17 mouse cellular contexts compared by ENCODE assay signal in the genomic region with DNA sequence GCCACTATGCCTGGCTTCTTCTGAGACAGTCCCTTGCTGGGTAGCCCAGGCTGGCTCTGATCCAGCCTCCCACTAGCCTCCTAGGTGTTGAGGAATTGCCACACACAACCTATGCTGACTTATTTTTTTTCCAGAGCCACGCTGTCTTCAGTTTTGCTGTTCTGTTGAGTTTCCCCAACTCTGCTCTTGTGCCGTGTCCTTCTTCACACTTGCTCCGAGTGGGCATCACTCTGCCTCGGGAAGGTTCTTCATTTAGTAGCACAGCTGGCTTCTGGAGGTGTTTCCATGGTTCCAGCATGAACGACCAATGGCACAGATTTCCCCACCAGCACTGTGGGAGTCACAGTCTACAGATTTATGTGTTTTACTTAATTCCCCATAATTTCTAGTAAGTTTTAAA.
DNase-seq lines count a peak whose midpoint lies in the region; TF ChIP-seq lines count a peak whose summit lies in the region.
"Had no signal": no experiment of that assay in that cellular context is flagged by ENCODE, and none has a peak within 500 bp of the region (broad histone marks: within the 10 kb centered on the region; RNA-seq: fewer than 3 reads in every experiment).

No protein-coding gene starts in this region.

- H3K27ac ChIP-seq in gastrocnemius, adult 2 months = peak overlapping the region; percentile 84
- H3K27ac ChIP-seq: embryonic facial prominence, embryonic 10.5 days; forebrain, embryonic 13.5 days; hindbrain, embryonic 13.5 days; hindbrain, postnatal 0 days had no signal

- no peak for TF ChIP-seq CTCF in gastrocnemius, adult 2 months (IDR thresholded peaks at IDR 0.05)

- peak overlapping the region; percentile 57 for H3K4me3 ChIP-seq in gastrocnemius, adult 2 months
- H3K4me3 ChIP-seq: embryonic facial prominence, embryonic 10.5 days; forebrain, embryonic 13.5 days; hindbrain, embryonic 13.5 days had no signal

- DNase-seq in gastrocnemius, adult 2 months = peak; percentile 35
- DNase-seq in gastrocnemius, postnatal 25 days = no peak
- DNase-seq in left cerebral cortex, postnatal 14 days (ENCODE audit: low spot score in 2 of 2) = peak; percentile 17 to 40
- DNase-seq in left cerebral cortex, postnatal 10 days (ENCODE audit: extremely low spot score in 1 of 2, low spot score in 2 of 2) = no peak
- peak; percentile 72 for DNase-seq in brain, adult 2 months (ENCODE audit: low read depth, low spot score)
- DNase-seq in left cerebral cortex, postnatal 36 days (ENCODE audit: low spot score in 2 of 2) = peak; percentile 25 to 36
- DNase-seq: adrenal gland, postnatal 14 days; cerebellum, adult 18-20 months; cerebellum, adult 9-11 months; forebrain, postnatal 0 days; gastrocnemius, postnatal 36 days; heart, adult 11 months; heart, postnatal 10 days had no signal

- intact Hi-C loops in gastrocnemius, adult 2 months (cut with DNase I) = loop anchor here (2.0 to 5.0 kb wide), 4 partner anchors 37 to 181 kb away; no protein-coding TSS in a partner anchor
- intact Hi-C loops in left cerebral cortex, postnatal 14 days (cut with DNase I) = no loop called here
- intact Hi-C loops in left cerebral cortex, postnatal 10 days (cut with DNase I) = no loop called here
- intact Hi-C loops in left cerebral cortex, postnatal 36 days (cut with DNase I) = loop anchor here (5.0 kb wide), 1 partner anchor 311 kb away; no protein-coding TSS in a partner anchor

Comparison
In these comparisons a context has a peak if more than half of its experiments do, and no peak if none do; other contexts are left out.
1. DNase-seq: peak in gastrocnemius, adult 2 months (single experiment), left cerebral cortex, postnatal 14 days (2 of 2), brain, adult 2 months (single experiment) and left cerebral cortex, postnatal 36 days (2 of 2); none in gastrocnemius, postnatal 25 days (single experiment) and left cerebral cortex, postnatal 10 days (0 of 2).
2. intact Hi-C loops: an anchor here in gastrocnemius, adult 2 months (2.0 to 5.0 kb wide) and left cerebral cortex, postnatal 36 days (5.0 kb wide); none called in left cerebral cortex, postnatal 14 days and left cerebral cortex, postnatal 10 days.